Mouse (Mus musculus) adrenal gland (tissue): ENCODE measurements around the gene Hspb7.

ENCODE experiments used
- intact Hi-C: fragments of 180-260 bp; cut with DNase I; formaldehyde crosslinking; loops from one replicate; pipeline ENCODE4 v1.15.1; 2025

Gene Hspb7

GRCm38 (mm10) chr4:141415924-141416323 lies 4.7 kb upstream of the Hspb7 start, which contains the start of gene Clcnkb:
TSS of gene Clcnkb (minus strand) at chr4:141416014.
- intact Hi-C loops: no loop called here

- intact Hi-C loops: no loop called here
Measured at GRCm38 (mm10) chr4:141419398-141420191, 984 bp upstream of the Hspb7 start.

GRCm38 (mm10) chr4:141420886-141421285 lies 307 bp downstream of the Hspb7 start:
- intact Hi-C loops: no loop called here

DNA sequence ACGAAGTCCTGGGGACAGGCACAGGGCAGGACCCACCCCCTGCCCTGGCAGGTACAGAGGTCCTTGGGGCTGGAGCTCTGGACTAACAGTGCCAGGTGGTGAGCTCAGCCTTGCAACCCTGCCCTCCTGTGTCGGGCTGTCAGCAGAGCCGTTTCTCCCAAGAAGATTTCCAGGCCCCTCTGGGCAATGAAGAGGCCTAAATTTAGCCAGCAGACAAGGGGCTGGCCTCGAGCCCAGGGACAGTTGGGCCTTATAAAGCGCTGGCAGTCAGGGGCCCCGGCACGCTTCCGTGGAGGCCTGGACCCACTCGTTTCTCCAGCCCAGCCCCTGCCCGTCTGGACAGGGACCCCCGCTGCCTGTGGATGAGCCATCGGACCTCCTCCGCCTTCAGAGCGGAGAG lies 844 bp downstream of the Hspb7 start:
- intact Hi-C loops: no loop called here

DNA sequence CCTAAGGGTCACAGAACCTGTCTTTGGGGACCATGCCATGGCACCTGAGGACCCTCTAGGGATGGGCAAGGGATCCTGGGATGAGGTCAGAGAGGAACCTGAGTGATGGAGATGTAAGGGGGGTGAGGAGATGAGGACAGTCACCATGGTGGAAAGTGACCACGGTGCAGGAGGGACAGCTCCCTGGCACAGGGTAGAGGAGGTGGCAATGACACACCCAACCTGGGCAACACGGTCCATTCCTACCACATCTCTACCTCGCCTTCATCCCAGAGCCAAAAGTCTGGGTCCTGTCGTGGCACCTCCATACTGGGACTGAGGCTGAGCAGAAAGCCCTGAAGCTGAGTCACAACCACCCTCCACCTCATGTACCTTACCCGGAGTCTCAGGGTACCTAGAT lies 2.3 kb downstream of the Hspb7 start:
- intact Hi-C loops: no loop called here

DNA sequence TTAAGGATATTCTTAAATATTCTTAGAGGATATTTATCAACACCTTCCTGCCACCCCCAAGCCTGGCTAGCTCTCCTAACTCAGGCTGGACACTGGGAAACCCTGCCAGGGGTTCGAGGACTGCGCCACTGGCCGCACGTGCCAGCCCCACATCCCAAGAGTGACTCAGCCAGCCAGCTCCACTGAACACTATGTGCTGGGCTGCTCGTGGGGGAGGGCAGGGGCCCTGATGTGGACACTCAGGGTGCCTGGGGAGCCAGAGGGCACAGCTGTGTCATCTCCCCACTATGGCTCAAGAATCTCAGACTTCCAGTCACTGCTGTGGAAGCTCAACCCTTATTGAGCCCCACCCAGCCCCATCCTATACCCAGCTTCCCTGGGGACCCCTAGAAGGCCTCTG lies 2.7 kb downstream of the Hspb7 start:
- intact Hi-C loops: no loop called here

GRCm38 (mm10) chr4:141423691-141424431 lies 3.3 kb downstream of the Hspb7 start:
- intact Hi-C loops: no loop called here

- intact Hi-C loops: no loop called here
Measured at GRCm38 (mm10) chr4:141425484-141426479, 5.2 kb downstream of the Hspb7 start.

DNA sequence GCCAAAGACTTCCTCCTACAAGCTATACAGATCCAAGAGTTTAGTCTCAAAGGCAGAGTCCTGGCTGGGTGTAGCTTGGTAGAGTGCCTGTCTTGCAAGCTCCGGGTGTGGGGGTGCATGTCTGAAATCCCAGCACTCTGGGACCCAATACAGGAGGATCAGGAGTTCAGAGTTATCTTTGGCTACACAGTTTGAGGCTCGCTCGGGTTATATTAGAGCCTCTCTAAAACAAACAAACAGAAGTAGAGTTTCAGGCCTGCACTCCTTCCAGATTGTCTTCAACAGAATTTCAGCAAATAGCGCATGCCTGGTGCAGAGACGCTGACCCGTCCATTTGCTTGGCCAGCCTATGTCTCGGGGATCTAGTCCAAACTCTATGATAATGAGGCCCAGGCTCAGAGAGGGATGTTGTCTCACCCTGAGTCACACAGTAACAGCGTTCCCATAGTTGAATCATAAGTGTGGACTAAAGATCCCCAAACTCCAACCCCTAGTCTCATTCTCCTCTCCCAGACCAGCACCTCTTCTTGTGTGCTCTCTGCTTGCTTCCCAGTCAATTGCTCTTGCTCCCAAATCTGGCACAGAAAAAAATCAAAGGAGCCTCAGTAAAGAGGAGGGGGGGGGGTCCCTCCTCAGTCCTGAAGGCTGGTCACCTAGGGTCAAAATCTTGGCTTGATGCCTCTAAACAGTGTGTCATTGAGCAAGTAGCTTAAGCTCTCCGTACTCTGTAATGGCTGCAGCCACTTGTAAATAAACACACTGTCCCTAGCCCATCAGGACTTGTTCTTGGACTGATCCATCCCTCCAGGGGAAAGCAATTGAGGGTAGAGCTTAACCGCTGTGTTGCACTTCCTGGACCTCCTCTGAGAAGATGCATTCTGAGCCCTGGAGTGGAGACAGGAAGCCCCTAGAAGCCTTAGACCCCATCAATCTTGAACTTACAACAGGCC lies 6.5 kb downstream of the Hspb7 start:
- intact Hi-C loops: no loop called here

DNA sequence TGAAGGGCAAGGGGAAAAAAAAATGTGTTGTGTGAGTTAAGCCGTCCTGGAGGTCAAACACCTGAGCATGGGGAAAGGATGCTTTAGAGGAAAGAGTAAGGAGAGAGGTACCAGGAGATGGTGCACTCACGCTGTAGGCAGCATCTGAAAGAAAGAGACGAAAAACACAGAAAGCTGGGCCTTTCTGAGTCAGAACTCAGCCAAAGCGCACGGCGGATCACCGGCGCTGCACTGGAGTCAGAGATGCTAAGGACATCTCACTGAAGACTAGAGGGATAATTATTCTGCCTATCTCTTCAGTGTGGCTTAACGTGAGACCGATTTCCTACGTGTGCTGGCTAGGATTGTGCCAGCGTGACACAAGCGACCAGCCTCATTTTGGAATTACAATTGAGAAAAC lies 7.3 kb downstream of the Hspb7 start:
- intact Hi-C loops: no loop called here

- intact Hi-C loops: no loop called here
Measured at GRCm38 (mm10) chr4:141429381-141429780, 8.8 kb downstream of the Hspb7 start.

DNA sequence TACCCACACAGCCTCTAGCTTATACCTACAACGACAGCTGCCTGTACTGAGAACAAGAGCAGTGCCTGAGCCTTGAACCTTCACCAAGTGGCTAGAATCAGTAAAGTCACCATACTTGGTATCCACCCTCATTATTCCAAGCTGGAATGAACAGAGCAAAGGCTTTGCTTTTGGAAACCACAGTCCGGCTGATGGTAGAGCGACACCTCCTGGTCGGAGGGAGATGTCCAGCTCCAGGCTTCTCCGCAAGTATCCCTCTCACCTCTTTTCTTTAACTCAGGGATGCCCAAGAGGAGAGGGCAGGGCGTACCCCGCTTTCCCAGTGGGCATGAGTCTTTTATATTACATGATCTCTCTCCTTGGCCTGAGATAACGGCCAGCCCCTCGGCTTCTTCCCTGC lies 9.3 kb downstream of the Hspb7 start:
- intact Hi-C loops: loop anchor here (2.0 to 5.0 kb wide), 2 partner anchors 25 to 43 kb away; no protein-coding TSS in a partner anchor

DNA sequence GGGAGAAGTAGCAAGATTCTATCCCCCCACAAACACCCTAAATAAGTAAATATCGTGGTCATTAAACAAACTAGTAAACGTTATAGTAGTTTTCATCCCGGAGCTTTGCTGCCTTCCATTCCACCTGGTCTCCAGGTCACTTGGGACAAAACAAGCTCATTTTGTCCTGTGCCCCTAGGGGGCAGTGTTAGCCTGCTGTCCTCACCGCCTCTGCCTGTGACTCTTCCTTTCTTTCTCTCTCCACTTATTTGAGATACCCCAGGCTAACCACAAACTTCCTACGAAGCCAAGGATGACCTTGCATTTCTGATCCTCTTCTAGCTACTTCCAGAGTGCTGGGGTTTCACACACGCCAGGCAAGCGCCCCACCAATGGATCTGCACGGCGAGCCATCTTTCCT lies 10.4 kb downstream of the Hspb7 start:
- intact Hi-C loops: loop anchor here (1.0 to 5.0 kb wide), 3 partner anchors 26 to 144 kb away; no protein-coding TSS in a partner anchor

DNA sequence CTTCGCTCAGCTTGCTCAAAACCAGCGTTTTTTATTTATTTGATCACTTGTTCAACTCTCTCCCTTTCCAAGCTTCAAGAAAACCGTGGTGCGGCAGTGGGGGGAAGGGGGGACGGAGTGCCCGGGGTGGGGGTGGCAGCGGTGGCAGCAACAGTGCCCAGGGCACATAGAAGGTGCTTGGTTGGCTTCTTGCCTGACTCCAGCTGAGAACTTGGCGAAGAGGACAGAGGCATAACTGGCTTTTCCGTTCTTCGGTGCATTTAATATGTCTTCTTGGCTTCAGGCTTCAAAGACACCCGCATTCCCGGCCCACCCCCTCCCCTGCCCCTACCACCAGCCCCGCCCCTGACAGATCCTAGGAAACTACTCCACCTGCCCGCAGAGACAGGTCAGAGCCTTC lies 12.1 kb downstream of the Hspb7 start:
- intact Hi-C loops: loop anchor here (5.0 kb wide), 1 partner anchor 45 kb away; no protein-coding TSS in a partner anchor

- intact Hi-C loops: loop anchor here (5.0 kb wide), 1 partner anchor 46 kb away; no protein-coding TSS in a partner anchor
Measured at GRCm38 (mm10) chr4:141433191-141433590, 12.6 kb downstream of the Hspb7 start.

DNA sequence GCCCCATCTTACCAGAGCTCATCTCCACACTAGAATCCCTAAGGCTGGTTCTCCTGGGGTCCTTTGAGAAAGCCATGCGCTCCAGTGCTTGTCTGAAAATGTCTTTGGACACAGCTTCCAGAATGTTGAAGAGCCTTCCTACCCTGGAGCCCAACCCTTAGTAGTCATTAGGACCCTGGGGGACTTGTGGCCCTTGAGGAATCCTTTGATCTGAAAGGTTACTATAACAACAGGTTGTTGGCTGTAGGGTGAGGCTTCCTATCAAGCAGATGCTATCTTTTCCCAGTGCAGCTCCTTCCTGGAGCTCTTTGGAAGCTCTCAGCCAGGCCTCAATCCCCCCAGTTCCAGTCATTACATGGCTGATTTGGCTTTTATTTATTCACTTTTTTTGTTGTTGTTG lies 15.4 kb downstream of the Hspb7 start, which contains the start of gene Srarp:
Gene Srarp (minus strand): TSS at position 132 of the 400 bp plus-strand sequence.
- intact Hi-C loops: no loop called here

DNA sequence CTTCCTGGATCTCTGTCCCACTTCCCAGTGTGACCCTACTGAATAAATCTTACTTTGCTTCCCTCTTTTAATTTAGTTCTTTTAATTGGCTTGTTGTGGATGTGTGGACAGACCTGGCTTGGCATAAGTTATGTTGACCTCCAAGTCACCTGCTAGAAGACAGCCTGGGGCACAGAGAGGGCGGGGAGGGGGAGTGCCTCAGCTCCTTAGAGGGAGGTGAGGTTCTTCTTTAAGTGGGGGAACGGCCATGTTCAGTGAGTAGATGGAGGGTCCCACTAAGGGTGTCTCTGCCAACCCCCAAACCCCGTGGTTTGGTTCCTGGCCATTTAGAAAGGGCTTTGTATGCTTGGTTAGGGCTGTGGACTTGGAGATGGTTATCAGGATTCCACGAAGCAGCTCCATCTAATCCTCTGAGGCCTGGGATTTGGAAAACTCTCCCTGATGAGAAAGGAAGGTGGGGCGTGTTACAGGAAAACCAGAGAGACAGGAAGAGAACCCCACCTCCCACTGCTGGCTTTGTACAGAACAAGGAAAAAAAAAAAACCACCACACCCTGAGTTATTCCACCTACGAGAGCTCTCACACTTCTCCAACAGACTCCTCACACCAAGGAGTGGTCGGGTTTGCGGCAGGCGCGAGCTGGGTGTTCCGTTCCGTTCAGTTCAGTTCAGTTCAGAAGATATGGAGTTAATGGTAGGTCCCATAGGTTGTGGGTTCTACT lies 18.7 kb downstream of the Hspb7 start:
- intact Hi-C loops: no loop called here

DNA sequence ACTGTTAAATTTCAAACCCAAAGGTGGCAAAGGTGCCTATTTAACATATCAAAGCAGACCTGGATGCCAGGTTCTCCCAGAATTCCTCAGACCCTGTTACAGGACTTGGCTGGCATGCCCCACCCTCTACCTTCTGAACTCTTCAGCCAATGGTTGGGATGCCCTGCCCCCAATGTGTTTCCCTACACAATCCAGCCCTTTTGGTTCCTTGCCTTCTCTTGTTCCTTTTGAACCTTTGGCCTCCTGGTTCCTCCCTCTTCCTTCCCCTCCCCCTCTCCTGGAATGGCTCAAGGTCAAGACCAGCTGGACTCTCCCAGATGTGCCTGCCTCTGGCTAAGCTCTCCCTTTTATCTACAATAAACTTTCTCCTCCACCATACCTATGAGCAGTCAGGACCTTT lies 20.3 kb downstream of the Hspb7 start:
- intact Hi-C loops: no loop called here
